Mouse (Mus musculus): ENCODE results near the gene Gatad2b.

Gatad2b gene

DNA sequence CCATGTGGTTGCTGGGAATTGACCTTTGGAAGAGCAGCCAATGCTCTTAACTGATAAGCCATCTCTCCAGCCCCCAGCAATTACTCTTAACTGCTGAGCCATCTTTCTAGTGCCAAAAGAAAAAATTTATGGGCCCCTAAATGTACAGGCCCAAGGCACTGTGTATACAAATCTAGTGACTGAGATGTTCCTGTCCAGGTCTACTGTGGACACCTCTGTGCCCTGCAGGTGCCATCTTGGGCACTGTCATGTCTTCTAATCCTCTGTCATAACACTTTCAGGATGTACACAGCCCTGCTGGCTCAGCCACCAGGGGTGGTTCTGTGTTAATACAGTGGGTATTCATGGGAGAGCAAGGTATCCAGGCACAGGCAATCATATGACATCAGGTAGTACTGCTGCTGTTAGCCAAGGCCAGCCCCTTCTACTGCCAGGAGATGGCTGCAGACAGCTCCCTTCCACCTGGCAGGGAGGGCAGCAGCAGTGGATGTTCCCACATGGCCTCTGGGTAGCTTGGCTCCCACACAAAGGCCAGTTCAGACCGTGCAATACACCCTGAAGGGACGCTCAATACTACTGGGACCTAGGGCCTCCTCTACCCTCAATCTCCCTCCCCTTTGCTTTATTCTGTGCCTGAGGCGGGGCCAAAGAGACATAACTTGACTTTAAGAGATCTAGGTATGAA lies 82.7 kb downstream of the Gatad2b start:
- no peaks in the 10 kb centered on the region for H3K27me3 ChIP-seq (ENCODE audit: insufficient read depth, low read length)
- no peaks in the 10 kb centered on the region for H3K36me3 ChIP-seq (ENCODE audit: insufficient read depth, low read length)
- H3K9me3 ChIP-seq (ENCODE audit: low read length): no peaks in the 10 kb centered on the region
- no peak overlapping the region for H3K4me3 ChIP-seq (replicated peaks; ENCODE audit: low read length)
- TF ChIP-seq POU5F1 (IDR thresholded peaks at IDR 0.05; ENCODE audit: borderline replicate concordance, low read length): no peak
- TF ChIP-seq NANOG (IDR thresholded peaks at IDR 0.05; ENCODE audit: borderline replicate concordance, low read length): no peak
- TF ChIP-seq CTCF (conservative IDR thresholded peaks at IDR 0.05; ENCODE audit: low read length): no peak
- H3K4me1 ChIP-seq (replicated peaks; ENCODE audit: low read depth, low read length): peaks cover 38% of the 10 kb centered on the region

DNA sequence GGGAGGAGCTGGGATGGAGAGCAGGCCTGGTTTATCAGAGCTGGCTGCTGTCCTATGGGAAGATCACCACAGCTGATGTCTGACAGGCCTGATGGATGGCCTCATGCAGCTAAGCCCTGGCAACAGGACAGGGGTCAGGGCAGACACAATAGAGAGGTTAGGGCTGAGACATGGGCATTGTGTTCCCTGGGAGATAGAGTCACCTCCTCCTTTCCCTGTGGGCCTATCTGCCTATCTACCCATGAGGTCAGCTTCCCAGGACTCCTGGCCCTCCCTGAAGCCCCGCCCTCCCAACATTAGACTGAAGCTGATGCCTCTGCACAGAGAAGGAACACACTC lies 83.2 kb downstream of the Gatad2b start:
- no peaks in the 10 kb centered on the region for H3K9me3 ChIP-seq (ENCODE audit: low read length)
- H3K36me3 ChIP-seq (ENCODE audit: insufficient read depth, low read length): no peaks in the 10 kb centered on the region
- H3K4me3 ChIP-seq (replicated peaks; ENCODE audit: low read length): no peak overlapping the region
- no peaks in the 10 kb centered on the region for H3K27me3 ChIP-seq (ENCODE audit: insufficient read depth, low read length)
- H3K4me1 ChIP-seq (replicated peaks; ENCODE audit: low read depth, low read length): peaks cover 40% of the 10 kb centered on the region
- TF ChIP-seq NANOG (IDR thresholded peaks at IDR 0.05; ENCODE audit: borderline replicate concordance, low read length): no peak
- no peak for TF ChIP-seq CTCF (conservative IDR thresholded peaks at IDR 0.05; ENCODE audit: low read length)
- no peak for TF ChIP-seq POU5F1 (IDR thresholded peaks at IDR 0.05; ENCODE audit: borderline replicate concordance, low read length)

GRCm38 (mm10) chr3:90378496-90378895 lies 85.5 kb downstream of the Gatad2b start:
- no peak for TF ChIP-seq CTCF (conservative IDR thresholded peaks at IDR 0.05; ENCODE audit: low read length)
- TF ChIP-seq POU5F1 (IDR thresholded peaks at IDR 0.05; ENCODE audit: borderline replicate concordance, low read length): no peak
- no peak for TF ChIP-seq NANOG (IDR thresholded peaks at IDR 0.05; ENCODE audit: borderline replicate concordance, low read length)
- peaks cover 47% of the 10 kb centered on the region for H3K4me1 ChIP-seq (replicated peaks; ENCODE audit: low read depth, low read length)
- H3K27me3 ChIP-seq (ENCODE audit: insufficient read depth, low read length): no peaks in the 10 kb centered on the region
- H3K4me3 ChIP-seq (replicated peaks; ENCODE audit: low read length): no peak overlapping the region
- no peaks in the 10 kb centered on the region for H3K9me3 ChIP-seq (ENCODE audit: low read length)
- H3K36me3 ChIP-seq (ENCODE audit: insufficient read depth, low read length): peaks cover under 1% of the 10 kb centered on the region; the same call in 1 of the 2 replicates

GRCm38 (mm10) chr3:90381727-90382126 lies 88.7 kb downstream of the Gatad2b start:
- no peaks in the 10 kb centered on the region for H3K9me3 ChIP-seq (ENCODE audit: low read length)
- peaks cover 69% of the 10 kb centered on the region for H3K4me1 ChIP-seq (replicated peaks; ENCODE audit: low read depth, low read length)
- TF ChIP-seq POU5F1 (IDR thresholded peaks at IDR 0.05; ENCODE audit: borderline replicate concordance, low read length): no peak
- TF ChIP-seq NANOG (IDR thresholded peaks at IDR 0.05; ENCODE audit: borderline replicate concordance, low read length): no peak
- no peak for TF ChIP-seq CTCF (conservative IDR thresholded peaks at IDR 0.05; ENCODE audit: low read length)
- peaks cover 23% of the 10 kb centered on the region for H3K36me3 ChIP-seq (ENCODE audit: insufficient read depth, low read length)
- no peaks in the 10 kb centered on the region for H3K27me3 ChIP-seq (ENCODE audit: insufficient read depth, low read length)
- H3K4me3 ChIP-seq (replicated peaks; ENCODE audit: low read length): peak overlapping the region; percentile 35; the same call in 1 of the 2 replicates

- Histone ChIP-seq H3K9me3 (ENCODE audit: low read length) (no peaks in the 10 kb centered on the region), H3K4me3 (replicated peaks; ENCODE audit: low read length) (no peak overlapping the region), H3K36me3 (ENCODE audit: insufficient read depth, low read length) (peaks cover 41% of the 10 kb centered on the region), H3K27me3 (ENCODE audit: insufficient read depth, low read length) (peaks cover 14% of the 10 kb centered on the region), H3K4me1 (replicated peaks; ENCODE audit: low read depth, low read length) (peaks cover 72% of the 10 kb centered on the region)
- TF ChIP-seq POU5F1 (IDR thresholded peaks at IDR 0.05; ENCODE audit: borderline replicate concordance, low read length) (no peak), CTCF (conservative IDR thresholded peaks at IDR 0.05; ENCODE audit: low read length) (no peak), NANOG (IDR thresholded peaks at IDR 0.05; ENCODE audit: borderline replicate concordance, low read length) (no peak)
These were observed 90.7 kb downstream of the Gatad2b start for GRCm38 (mm10) chr3:90383690-90384089.

GRCm38 (mm10) chr3:90384851-90385375 lies 91.9 kb downstream of the Gatad2b start:
- H3K4me1 ChIP-seq (replicated peaks; ENCODE audit: low read depth, low read length): peaks cover 72% of the 10 kb centered on the region
- no peaks in the 10 kb centered on the region for H3K9me3 ChIP-seq (ENCODE audit: low read length)
- H3K36me3 ChIP-seq (ENCODE audit: insufficient read depth, low read length): peaks cover 41% of the 10 kb centered on the region
- H3K27me3 ChIP-seq (ENCODE audit: insufficient read depth, low read length): peaks cover 18% of the 10 kb centered on the region
- no peak overlapping the region for H3K4me3 ChIP-seq (replicated peaks; ENCODE audit: low read length)
- TF ChIP-seq POU5F1 (IDR thresholded peaks at IDR 0.05; ENCODE audit: borderline replicate concordance, low read length) (no peak), NANOG (IDR thresholded peaks at IDR 0.05; ENCODE audit: borderline replicate concordance, low read length) (no peak), CTCF (conservative IDR thresholded peaks at IDR 0.05; ENCODE audit: low read length) (no peak)

GRCm38 (mm10) chr3:90386817-90387216 lies 93.8 kb downstream of the Gatad2b start:
- H3K4me1 ChIP-seq (replicated peaks; ENCODE audit: low read depth, low read length): peaks cover 83% of the 10 kb centered on the region
- H3K27me3 ChIP-seq (ENCODE audit: insufficient read depth, low read length): peaks cover 18% of the 10 kb centered on the region
- no peaks in the 10 kb centered on the region for H3K9me3 ChIP-seq (ENCODE audit: low read length)
- peaks cover 59% of the 10 kb centered on the region for H3K36me3 ChIP-seq (ENCODE audit: insufficient read depth, low read length)
- TF ChIP-seq POU5F1 (IDR thresholded peaks at IDR 0.05; ENCODE audit: borderline replicate concordance, low read length) (no peak), NANOG (IDR thresholded peaks at IDR 0.05; ENCODE audit: borderline replicate concordance, low read length) (no peak), CTCF (conservative IDR thresholded peaks at IDR 0.05; ENCODE audit: low read length) (no peak)
- peak overlapping the region; percentile 46 for H3K4me3 ChIP-seq (replicated peaks; ENCODE audit: low read length)

- Histone ChIP-seq H3K27me3 (ENCODE audit: insufficient read depth, low read length) (peaks cover 18% of the 10 kb centered on the region), H3K9me3 (ENCODE audit: low read length) (no peaks in the 10 kb centered on the region), H3K36me3 (ENCODE audit: insufficient read depth, low read length) (peaks cover 66% of the 10 kb centered on the region), H3K4me3 (replicated peaks; ENCODE audit: low read length) (peak overlapping the region; percentile 46), H3K4me1 (replicated peaks; ENCODE audit: low read depth, low read length) (peaks cover 84% of the 10 kb centered on the region)
- no peak for TF ChIP-seq POU5F1 (IDR thresholded peaks at IDR 0.05; ENCODE audit: borderline replicate concordance, low read length)
- TF ChIP-seq NANOG (IDR thresholded peaks at IDR 0.05; ENCODE audit: borderline replicate concordance, low read length): no peak
- TF ChIP-seq CTCF (conservative IDR thresholded peaks at IDR 0.05; ENCODE audit: low read length): no peak
These were observed 94.5 kb downstream of the Gatad2b start for GRCm38 (mm10) chr3:90387483-90387882.
